10 mouse cellular contexts compared by ENCODE assay signal in genomic region chr13:33930912-33931311, GRCm38 (mm10). TPM values are rescaled to one million over a fixed set of nuclear protein-coding genes. Genes with fewer than 3 reads are reported as not detected.
DNase-seq lines count a peak whose midpoint lies in the region.
"Had no signal": no experiment of that assay in that cellular context is flagged by ENCODE, and none has a peak within 500 bp of the region (broad histone marks: within the 10 kb centered on the region; RNA-seq: fewer than 3 reads in every experiment).

No protein-coding gene starts in this region.

- peak; percentile 31 to 57 for DNase-seq in adrenal gland, adult (ENCODE audit: inconsistent age in 2 of 2, low spot score in 1 of 2)
- DNase-seq in adrenal gland, postnatal 25 days, result no peak
- DNase-seq in lung, postnatal 14 days, result peak; percentile 5
- no peak for DNase-seq in lung, adult 18-20 months
- DNase-seq in gastrocnemius, postnatal 36 days, result peak; percentile 17 to 22
- peak; percentile 63 for DNase-seq in heart, postnatal 4 days
- DNase-seq in liver, result no peak
- DNase-seq in left cerebral cortex, postnatal 10 days (ENCODE audit: extremely low spot score in 1 of 2, low spot score in 2 of 2), result no peak
- DNase-seq: cerebellum, adult 9-11 months; right cerebral cortex, postnatal 25 days had no signal

- intact Hi-C loops in gastrocnemius, postnatal 36 days (cut with DNase I), result no loop called here
- intact Hi-C loops in left cerebral cortex, postnatal 10 days (cut with DNase I), result no loop called here

RNA-seq across cellular contexts. Expression of gene Serpinb6c, which starts 25.4 kb away (rescaled TPM):
- total RNA-seq in adrenal gland, postnatal 25 days (2021), result not detected in 2 replicates
- total RNA-seq in gastrocnemius, postnatal 36 days (2021), result not detected
- under 1 TPM; 0.20 to 0.29 TPM for total RNA-seq in heart, postnatal 4 days (2021)
- under 1 TPM; 0.34 to 0.60 TPM for total RNA-seq in left cerebral cortex, postnatal 10 days (2021)

RNA-seq across cellular contexts. Expression of gene Nqo2, which starts 33.6 kb away (rescaled TPM):
- total RNA-seq in adrenal gland, postnatal 25 days (2021), result 61.7 and 75.1 TPM in 2 replicates
- total RNA-seq in gastrocnemius, postnatal 36 days (2021), result 10 to 100 TPM; 14.2 to 16.1 TPM
- total RNA-seq in heart, postnatal 4 days (2021), result 10 to 100 TPM; 21.6 to 23.9 TPM
- total RNA-seq in left cerebral cortex, postnatal 10 days (2021), result 1 to 10 TPM; 4.6 TPM

Comparison
In these comparisons a context has a peak if more than half of its experiments do, and no peak if none do; other contexts are left out.
1. DNase-seq: peak in adrenal gland, adult (2 of 2), lung, postnatal 14 days (single experiment), gastrocnemius, postnatal 36 days (2 of 2) and heart, postnatal 4 days (single experiment); none in adrenal gland, postnatal 25 days (single experiment), lung, adult 18-20 months (0 of 2), liver (single experiment) and left cerebral cortex, postnatal 10 days (0 of 2).